Mouse (Mus musculus) cerebellum, postnatal 36 days (tissue): Measurements from ENCODE around the gene Snx21.

Experiments used
- DNase-seq, 2 experiments: peaks; one replicate each; pipeline ENCODE4 v3.0.0; 2021 to 2022; ENCODE audit warnings: mixed read lengths in 2 of 2

Gene Snx21

GRCm38 (mm10) chr2:164771123-164771522 lies 14.5 kb upstream of the Snx21 start:
- no peak for DNase-seq

- no peak for DNase-seq
Observed at GRCm38 (mm10) chr2:164773229-164773988, 12.2 kb upstream of the Snx21 start.

GRCm38 (mm10) chr2:164773989-164774364 lies 11.6 kb upstream of the Snx21 start:
- no peak for DNase-seq

- no peak for DNase-seq
Observed at GRCm38 (mm10) chr2:164776130-164776529, 9.5 kb upstream of the Snx21 start.

- no peak for DNase-seq
Observed at GRCm38 (mm10) chr2:164776801-164777200, 8.8 kb upstream of the Snx21 start.

- DNase-seq = no peak
Observed at GRCm38 (mm10) chr2:164777246-164778014, 8.2 kb upstream of the Snx21 start.

GRCm38 (mm10) chr2:164778015-164778287 lies 7.7 kb upstream of the Snx21 start:
- no peak for DNase-seq

- DNase-seq = no peak
Observed at GRCm38 (mm10) chr2:164778809-164779208, 6.8 kb upstream of the Snx21 start.

GRCm38 (mm10) chr2:164779481-164780086 lies 6.0 kb upstream of the Snx21 start, which contains the start of gene Tnnc2:
Tnnc2 (minus strand) TSS chr2:164779967.
- DNase-seq = no peak

GRCm38 (mm10) chr2:164781876-164782275 lies 3.7 kb upstream of the Snx21 start:
- no peak for DNase-seq

- DNase-seq = no peak
Observed at GRCm38 (mm10) chr2:164783926-164784581, 1.6 kb upstream of the Snx21 start.

- no peak for DNase-seq
Observed at GRCm38 (mm10) chr2:164784869-164785420, 678 bp upstream of the Snx21 start.

GRCm38 (mm10) chr2:164786388-164786885 lies 814 bp downstream of the Snx21 start:
- no peak for DNase-seq

GRCm38 (mm10) chr2:164787032-164787431 lies 1.4 kb downstream of the Snx21 start:
- no peak for DNase-seq

GRCm38 (mm10) chr2:164787779-164788178 lies 2.2 kb downstream of the Snx21 start:
- DNase-seq = no peak

- no peak for DNase-seq
Observed at GRCm38 (mm10) chr2:164788411-164788810, 2.8 kb downstream of the Snx21 start.

GRCm38 (mm10) chr2:164790451-164790850 lies 4.8 kb downstream of the Snx21 start:
- DNase-seq = no peak

- peak; percentile 52 to 54 for DNase-seq
Observed at GRCm38 (mm10) chr2:164791841-164792261, 6.2 kb downstream of the Snx21 start.

- no peak for DNase-seq
Observed at GRCm38 (mm10) chr2:164792400-164793190, 7.0 kb downstream of the Snx21 start.

GRCm38 (mm10) chr2:164793236-164793635 lies 7.6 kb downstream of the Snx21 start:
- DNase-seq = peak; percentile 75 to 78

GRCm38 (mm10) chr2:164793772-164794171 lies 8.1 kb downstream of the Snx21 start:
- no peak for DNase-seq

- peak; percentile 86 to 87 for DNase-seq
Observed at GRCm38 (mm10) chr2:164794293-164794692, 8.7 kb downstream of the Snx21 start.
